Mouse (Mus musculus) mesoderm, embryonic 11.5 days (tissue): ENCODE measurements around the gene Fam213b.

Experiments
- DNase-seq: peaks from one replicate; pipeline ENCODE4 v3.0.0-alpha.2; 2012; ENCODE audit warnings: low read depth, low spot score

Fam213b gene

DNA sequence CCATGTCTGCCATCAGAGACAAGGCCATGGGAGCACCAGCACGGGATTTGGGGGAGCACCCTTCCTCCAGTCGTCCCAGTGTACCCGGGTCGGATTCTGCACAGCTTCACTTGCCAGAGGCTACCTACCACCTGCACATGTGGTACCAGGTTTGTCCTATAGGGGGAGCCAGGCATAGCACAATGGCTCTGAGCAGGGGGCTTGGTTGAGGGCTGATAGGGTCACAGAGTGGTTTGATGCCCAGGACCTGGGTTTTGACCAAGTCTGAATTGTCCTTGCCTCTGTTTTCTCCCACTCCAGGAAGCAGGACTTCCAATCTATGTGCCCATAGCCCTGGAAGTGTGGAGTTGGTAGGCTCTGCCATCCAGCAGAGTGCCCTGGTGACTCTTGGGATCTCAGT lies 26.5 kb upstream of the Fam213b start:
- DNase-seq: no peak

DNA sequence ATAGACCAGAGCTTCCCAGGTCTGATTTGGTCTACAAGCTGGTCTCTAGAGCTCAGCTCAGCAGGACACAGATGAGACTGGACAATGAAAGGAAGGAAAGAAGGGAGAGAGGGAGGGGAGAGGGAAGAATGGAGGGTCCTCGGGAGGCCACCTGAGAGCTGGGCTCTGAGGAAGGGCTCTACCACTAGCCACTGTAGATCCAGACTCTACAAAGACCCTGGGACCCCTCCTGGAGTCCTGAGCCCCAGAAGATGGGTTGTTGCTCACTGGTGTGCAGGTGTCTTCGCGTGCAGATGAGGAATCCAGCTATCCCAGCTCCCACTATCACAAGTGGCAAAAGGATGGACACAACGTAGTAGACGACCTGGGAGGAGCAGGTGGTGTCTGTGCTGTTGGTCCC lies 24.0 kb upstream of the Fam213b start:
- DNase-seq: no peak

DNA sequence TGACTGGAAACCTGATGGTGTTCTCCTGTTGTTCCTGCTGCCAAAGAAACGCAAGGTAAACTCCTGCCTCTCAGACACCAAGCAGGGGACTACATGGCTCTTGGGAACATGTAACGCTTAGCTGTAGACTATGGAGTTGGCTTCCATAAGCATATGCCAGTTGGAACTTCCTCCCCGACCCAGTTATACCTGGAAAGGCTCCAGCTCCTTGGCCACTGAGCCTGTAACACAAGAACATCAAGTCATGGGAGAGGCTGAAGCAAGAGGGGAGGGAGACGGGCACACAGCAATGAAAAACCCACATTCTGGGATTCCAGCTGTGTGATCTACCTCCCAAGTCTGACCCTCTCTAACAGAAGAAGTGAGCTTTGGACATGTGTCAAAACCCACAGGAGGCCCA lies 23.4 kb upstream of the Fam213b start:
- DNase-seq: no peak

DNA sequence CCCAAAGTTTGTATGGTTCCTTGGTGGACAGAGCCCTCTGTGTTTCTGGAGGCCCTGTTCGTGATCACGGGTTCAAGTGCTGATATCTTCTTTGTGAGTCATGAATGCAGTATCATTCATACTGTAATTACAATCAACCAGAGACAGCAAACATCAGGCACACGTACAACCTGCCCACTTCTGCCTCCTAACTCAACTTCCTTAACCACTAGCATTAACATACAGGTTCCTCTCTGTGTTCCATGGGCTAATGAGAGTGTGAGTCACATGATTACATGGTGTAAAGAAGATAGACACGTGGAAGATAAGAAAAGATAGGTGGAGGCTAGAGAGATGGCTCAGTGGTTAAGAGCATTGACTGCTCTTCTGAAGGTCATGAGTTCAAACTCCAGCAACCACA lies 17.7 kb upstream of the Fam213b start:
- no peak for DNase-seq

- no peak for DNase-seq
Measured at GRCm38 (mm10) chr4:154915286-154915685, 16.4 kb upstream of the Fam213b start.

DNA sequence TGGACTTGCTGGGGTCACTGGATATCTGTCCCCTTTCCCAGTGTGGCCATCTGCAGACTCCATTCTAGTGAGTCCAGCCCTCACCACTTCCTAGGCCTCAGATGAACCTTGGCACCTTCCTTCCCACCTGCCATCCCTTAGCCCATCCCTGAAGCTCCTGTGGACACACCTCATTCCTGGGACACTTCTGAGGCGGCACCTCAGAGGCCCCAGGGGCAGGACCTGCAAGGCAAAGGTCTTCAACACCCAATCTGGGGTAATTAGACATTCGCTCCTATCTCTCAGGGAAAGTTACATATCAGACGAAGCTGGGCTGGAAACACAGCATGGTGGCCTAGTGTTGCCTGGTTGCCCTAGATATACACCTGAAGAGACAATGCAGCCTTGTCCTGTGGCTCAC lies 15.8 kb upstream of the Fam213b start:
- no peak for DNase-seq

DNA sequence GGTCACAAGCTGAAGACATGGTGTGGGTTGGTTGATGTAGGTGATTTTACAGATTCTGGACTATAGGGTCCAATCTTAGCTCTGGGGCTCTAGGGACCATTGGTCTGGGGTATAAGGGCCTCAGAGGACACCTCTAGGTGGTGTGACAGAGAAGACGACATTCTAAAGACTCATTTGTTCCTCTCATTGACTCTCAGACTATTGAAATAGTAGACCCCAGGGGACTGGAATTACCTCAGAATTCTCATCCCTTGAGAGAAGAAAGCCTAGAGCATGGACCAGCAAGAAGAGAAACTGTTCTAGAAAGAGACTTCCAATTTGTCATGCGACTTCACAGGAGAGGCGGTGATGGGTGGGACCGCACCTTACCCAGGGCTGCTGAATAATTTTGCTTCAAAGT lies 15.3 kb upstream of the Fam213b start:
- no peak for DNase-seq

GRCm38 (mm10) chr4:154913845-154914244 lies 14.9 kb upstream of the Fam213b start:
- DNase-seq: no peak

DNA sequence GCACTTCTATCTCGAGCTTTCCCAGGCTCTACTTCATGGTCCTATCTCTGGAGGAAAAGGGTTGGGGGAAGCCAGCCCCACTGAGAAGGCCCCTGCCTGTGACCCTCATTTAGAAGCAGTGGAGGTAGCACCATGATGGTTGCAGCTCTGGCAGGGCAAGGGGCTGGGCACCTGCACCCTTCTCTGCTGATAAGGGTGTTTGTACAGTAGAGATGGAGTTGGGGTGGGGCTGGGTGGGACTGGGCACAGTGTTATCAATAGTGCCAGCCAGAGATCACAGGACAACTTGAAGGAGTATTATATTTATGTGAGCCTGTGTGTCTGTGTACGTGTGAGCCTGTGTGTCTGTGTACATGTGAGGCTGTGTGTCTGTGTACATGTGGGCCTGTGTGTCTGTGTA lies 12.7 kb upstream of the Fam213b start:
- no peak for DNase-seq

- DNase-seq: no peak
Measured at GRCm38 (mm10) chr4:154910606-154911522, 11.9 kb upstream of the Fam213b start.

GRCm38 (mm10) chr4:154908490-154908889 lies 9.6 kb upstream of the Fam213b start:
- DNase-seq: no peak

- DNase-seq: peak; percentile 73
Measured at GRCm38 (mm10) chr4:154907833-154908232, 8.9 kb upstream of the Fam213b start.

GRCm38 (mm10) chr4:154904185-154905071 lies 5.5 kb upstream of the Fam213b start:
- DNase-seq: peak; percentile 87

- DNase-seq: no peak
Measured at GRCm38 (mm10) chr4:154902371-154902770, 3.4 kb upstream of the Fam213b start.

DNA sequence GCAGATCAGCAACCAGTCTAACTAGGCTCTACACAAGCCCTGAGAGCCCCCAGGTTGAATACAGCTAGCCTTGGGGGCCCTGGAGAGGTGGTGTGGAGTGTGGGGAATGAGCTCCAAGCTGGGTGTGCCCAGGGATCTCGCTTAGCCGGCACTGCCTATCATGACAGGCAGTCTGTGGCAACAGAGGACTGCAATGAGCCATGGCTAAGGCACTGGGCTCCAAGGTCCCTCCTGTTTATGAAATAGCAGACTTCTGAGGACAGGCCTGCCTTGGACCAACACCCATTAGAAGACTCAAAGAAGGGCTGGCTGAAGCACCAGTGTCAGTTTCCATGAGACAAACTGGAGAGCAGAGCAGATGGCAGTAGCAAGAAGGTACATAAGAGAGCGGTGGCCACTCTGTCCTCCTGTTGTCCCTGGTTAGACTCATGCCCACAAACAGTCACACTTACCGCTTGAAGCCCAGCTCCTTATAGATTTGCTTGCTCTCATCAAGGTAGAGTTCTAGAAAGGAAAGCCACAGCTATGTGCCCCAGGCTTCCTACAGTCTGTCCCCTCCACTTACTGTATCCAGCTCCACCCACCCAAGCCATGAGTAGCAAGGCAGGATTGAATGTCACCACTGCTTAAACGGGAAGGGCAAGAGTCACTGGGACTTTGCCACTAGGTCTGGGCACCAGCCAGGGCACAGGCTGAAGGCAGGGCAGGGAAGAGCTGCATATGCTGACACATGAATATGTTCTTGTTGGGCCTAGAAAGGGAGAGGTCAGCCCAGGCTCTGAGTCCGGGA lies 1.1 kb downstream of the Fam213b start:
- DNase-seq: no peak

DNA sequence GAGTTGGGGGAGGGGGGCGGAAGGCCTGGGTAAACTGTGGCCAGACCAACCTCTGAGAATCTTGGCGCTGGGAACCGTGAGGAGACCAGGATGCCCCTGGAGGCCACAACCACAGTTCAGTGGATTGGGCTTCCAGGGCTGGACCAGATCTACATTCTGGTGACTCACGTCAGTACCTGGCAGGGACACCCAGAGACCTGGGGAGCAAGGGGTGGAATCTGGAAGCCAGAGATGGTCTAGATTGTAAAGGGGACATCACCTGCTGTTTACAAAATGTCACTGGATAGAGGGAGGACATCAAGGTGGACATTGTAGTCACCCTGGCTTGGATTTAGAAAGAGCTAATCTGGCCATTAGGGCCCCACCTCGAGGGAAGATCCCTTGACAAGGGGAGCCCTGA lies 3.4 kb downstream of the Fam213b start:
- no peak for DNase-seq

DNA sequence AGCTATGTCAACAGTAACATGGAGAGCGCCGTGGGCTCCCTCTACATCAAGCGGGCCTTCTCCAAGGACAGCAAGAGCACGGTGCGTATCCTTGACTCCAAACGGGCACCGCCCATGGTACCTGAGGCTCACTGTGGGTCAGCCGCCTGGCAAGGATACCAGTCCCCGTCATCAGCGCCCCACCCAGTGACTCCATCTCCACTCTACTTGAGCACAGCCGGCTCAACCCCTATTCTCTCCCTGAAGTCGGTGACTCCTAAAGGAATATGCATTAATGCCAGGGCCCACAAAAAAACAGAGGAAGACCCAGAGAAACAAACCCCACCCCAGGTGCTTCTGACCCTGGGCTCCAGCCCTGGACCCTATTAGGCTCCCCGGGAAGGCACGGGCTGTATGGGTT lies 8.0 kb downstream of the Fam213b start:
- DNase-seq: no peak

GRCm38 (mm10) chr4:154887593-154888250 lies 11.2 kb downstream of the Fam213b start:
- DNase-seq: no peak

GRCm38 (mm10) chr4:154886876-154887592 lies 11.9 kb downstream of the Fam213b start:
- DNase-seq: no peak

GRCm38 (mm10) chr4:154885416-154885815 lies 13.5 kb downstream of the Fam213b start:
- no peak for DNase-seq
